Mouse (Mus musculus) hindbrain, embryonic 14.5 days (tissue): ENCODE measurements around the gene Ak2. TPM values are rescaled to one million over a fixed set of nuclear protein-coding genes. Genes with fewer than 3 reads are reported as not detected.

Source experiments
- ATAC-seq: fragments of 200-750 bp; cut with Nextera tagmentation; 2 replicates; pipeline ENCODE4 v1.8.0; 2017; ENCODE audit warnings: moderate number of reproducible peaks, mild to moderate bottlenecking, moderate TSS enrichment, moderate library complexity; ENCODE audit not compliant: low FRiP score
- DNase-seq: peaks from one replicate; pipeline ENCODE4 v3.0.0-alpha.2; 2015; ENCODE audit warnings: low spot score
- H3K27ac ChIP-seq: fragments of 300-500 bp; sonication (generic); 2 replicates; pipeline ENCODE4 v1.5.1; 2014; ENCODE audit warnings: mild to moderate bottlenecking, moderate library complexity
- H3K27me3 ChIP-seq: fragments of 300-500 bp; sonication (generic); 2 replicates; pipeline ENCODE4 v1.6.1; 2014; ENCODE audit warnings: mild to moderate bottlenecking, low read length, mixed read lengths; ENCODE audit not compliant: control insufficient read depth, insufficient read depth
- H3K36me3 ChIP-seq: fragments of 300-500 bp; sonication (generic); replicated peaks from 2 replicates; pipeline ENCODE4 v1.6.1; 2014; ENCODE audit not compliant: control insufficient read depth, insufficient read depth
- H3K4me1 ChIP-seq: fragments of 300-500 bp; sonication (generic); replicated peaks from 2 replicates; pipeline ENCODE4 v1.6.1; 2014; ENCODE audit warnings: antibody characterized with exemption, low read length, mixed read lengths; ENCODE audit not compliant: control insufficient read depth, insufficient read depth
- H3K4me2 ChIP-seq: fragments of 300-500 bp; sonication (generic); replicated peaks from 2 replicates; pipeline ENCODE4 v1.6.1; 2014; ENCODE audit warnings: mild to moderate bottlenecking, moderate library complexity
- H3K4me3 ChIP-seq: fragments of 300-500 bp; sonication (generic); replicated peaks from 2 replicates; pipeline ENCODE4 v1.5.1; 2014; ENCODE audit warnings: mild to moderate bottlenecking, low read length
- H3K9ac ChIP-seq: fragments of 300-500 bp; sonication (generic); 2 replicates; pipeline ENCODE4 v1.6.1; 2014
- H3K9me3 ChIP-seq: fragments of 300-500 bp; sonication (generic); 2 replicates; pipeline ENCODE4 v1.6.1; 2016; ENCODE audit warnings: low read length; ENCODE audit not compliant: control insufficient read depth
- WGBS: fragments of 180-500 bp; shearing (Covaris S2); extraction: QIAGEN DNeasy Blood & Tissue Kit; methylation state at CpG from one replicate; pipeline ENCODE4 v1.1.7; 2014; 5-methylcytosine and 5-hydroxymethylcytosine counted together
- polyA plus RNA-seq: library from polyadenylated mRNA; unstranded; fragments of >200 nt; fragmentation: Nextera tagmentation; extraction: Ambion mirVana; gene quantifications from 2 replicates; pipeline ENCODE4 v1.2.1, GENCODE M21; 2014

Ak2 gene
- polyA plus RNA-seq, 1 experiment from 2014 or later = 60.4 TPM

GRCm38 (mm10) chr4:128969607-128970416, 21.9 kb upstream of the Ak2 start:
- H3K36me3 ChIP-seq = no peaks in the 10 kb centered on the region
- no peak overlapping the region for H3K4me2 ChIP-seq
- 80% methylated on average over 18 of the region's 18 CpGs for WGBS
- no peak overlapping the region for H3K27ac ChIP-seq
- ATAC-seq (no peak), DNase-seq (no peak)
- no peak overlapping the region for H3K4me3 ChIP-seq
- H3K4me1 ChIP-seq = peaks cover 15% of the 10 kb centered on the region; the same call in 1 of the 2 replicates
- no peaks in the 10 kb centered on the region for H3K9me3 ChIP-seq
- no peaks in the 10 kb centered on the region for H3K27me3 ChIP-seq
- H3K9ac ChIP-seq = no peak overlapping the region

DNA sequence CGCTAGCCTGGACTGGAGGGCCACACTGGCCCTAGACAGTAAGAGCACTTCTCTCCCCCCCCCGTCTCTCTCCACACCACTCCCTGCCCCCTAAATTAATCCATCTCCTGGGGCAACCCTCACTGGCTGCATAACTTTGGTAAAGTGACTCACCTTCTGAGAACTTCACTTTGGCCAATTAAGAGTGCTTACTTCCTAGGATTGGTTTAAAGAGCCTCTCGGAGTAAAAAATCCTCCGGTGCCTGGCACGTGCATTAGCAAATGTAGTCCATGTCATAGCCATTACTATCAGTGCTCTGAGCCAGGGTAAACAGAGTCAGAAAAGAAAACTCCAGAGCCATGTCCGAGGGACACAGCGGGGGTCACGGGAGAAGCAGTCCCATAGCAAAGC, 21.3 kb upstream of the Ak2 start:
- Histone ChIP-seq H3K4me1 (peaks cover 15% of the 10 kb centered on the region; the same call in 1 of the 2 replicates), H3K27ac (no peak overlapping the region), H3K36me3 (no peaks in the 10 kb centered on the region), H3K9me3 (no peaks in the 10 kb centered on the region), H3K4me2 (no peak overlapping the region), H3K4me3 (no peak overlapping the region), H3K27me3 (no peaks in the 10 kb centered on the region), H3K9ac (no peak overlapping the region)
- 80% methylated on average over 7 of the region's 8 CpGs for WGBS
- ATAC-seq (no peak), DNase-seq (no peak)

- WGBS = 46% methylated on average over 14 of the region's 14 CpGs
- H3K9ac ChIP-seq = no peak overlapping the region
- no peaks in the 10 kb centered on the region for H3K36me3 ChIP-seq
- DNase-seq (peak; percentile 87), ATAC-seq (no peak)
- H3K4me2 ChIP-seq = no peak overlapping the region
- no peaks in the 10 kb centered on the region for H3K9me3 ChIP-seq
- H3K4me1 ChIP-seq = peaks cover 15% of the 10 kb centered on the region; the same call in 1 of the 2 replicates
- H3K4me3 ChIP-seq = no peak overlapping the region
- H3K27ac ChIP-seq = no peak overlapping the region
- H3K27me3 ChIP-seq = no peaks in the 10 kb centered on the region
These were observed 20.6 kb upstream of the Ak2 start for GRCm38 (mm10) chr4:128971065-128971694.

DNA sequence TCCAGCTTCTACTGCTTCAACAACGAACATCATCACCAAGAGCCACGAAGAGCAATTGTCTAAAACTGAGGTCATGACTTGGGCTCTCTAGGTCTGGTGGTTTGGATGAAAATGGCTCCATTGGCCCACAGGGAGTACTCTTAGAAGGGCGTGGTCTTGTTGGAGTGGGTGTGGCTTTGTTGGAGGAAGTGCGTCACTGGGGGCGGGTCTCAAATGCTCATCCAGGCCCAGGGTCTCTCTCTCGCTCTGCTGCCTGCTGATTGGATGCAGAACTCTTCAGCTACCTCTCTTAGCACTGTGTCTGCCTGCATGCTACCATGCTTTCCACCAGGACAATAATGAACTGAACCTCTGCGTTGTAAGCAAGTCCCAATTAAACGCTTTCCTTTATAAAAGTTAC, 17.1 kb upstream of the Ak2 start:
- Histone ChIP-seq H3K9ac (no peak overlapping the region), H3K36me3 (no peaks in the 10 kb centered on the region), H3K4me2 (no peak overlapping the region), H3K27ac (no peak overlapping the region), H3K4me3 (no peak overlapping the region), H3K4me1 (no peaks in the 10 kb centered on the region), H3K27me3 (no peaks in the 10 kb centered on the region), H3K9me3 (no peaks in the 10 kb centered on the region)
- DNase-seq = no peak
- ATAC-seq = no peak
- 91% methylated on average over 8 of the region's 8 CpGs for WGBS

DNA sequence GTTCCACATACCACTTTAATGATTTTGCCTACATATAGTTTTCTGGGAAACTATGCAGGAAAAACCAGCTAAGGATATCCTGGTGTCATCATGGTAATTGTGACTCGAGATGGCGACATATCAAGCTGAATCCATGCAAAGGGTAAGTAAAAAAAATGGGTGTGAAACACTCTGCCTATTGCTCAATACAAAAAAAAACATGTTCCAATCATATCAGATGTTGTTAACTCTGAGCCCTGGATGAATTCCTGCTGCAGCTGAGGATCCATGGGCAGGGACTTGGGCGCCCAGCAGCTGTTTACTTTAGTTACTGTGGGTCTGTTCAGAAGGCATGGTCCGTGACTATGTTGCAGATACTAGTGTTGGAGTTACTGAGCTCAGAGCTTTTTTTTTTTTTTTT, 15.2 kb upstream of the Ak2 start:
- H3K27me3 ChIP-seq = no peaks in the 10 kb centered on the region
- H3K9ac ChIP-seq = no peak overlapping the region
- no peak overlapping the region for H3K4me2 ChIP-seq
- H3K4me1 ChIP-seq = no peaks in the 10 kb centered on the region
- 88% methylated on average over 4 of the region's 4 CpGs for WGBS
- H3K9me3 ChIP-seq = no peaks in the 10 kb centered on the region
- no peaks in the 10 kb centered on the region for H3K36me3 ChIP-seq
- ATAC-seq (no peak), DNase-seq (no peak)
- no peak overlapping the region for H3K27ac ChIP-seq
- H3K4me3 ChIP-seq = no peak overlapping the region

DNA sequence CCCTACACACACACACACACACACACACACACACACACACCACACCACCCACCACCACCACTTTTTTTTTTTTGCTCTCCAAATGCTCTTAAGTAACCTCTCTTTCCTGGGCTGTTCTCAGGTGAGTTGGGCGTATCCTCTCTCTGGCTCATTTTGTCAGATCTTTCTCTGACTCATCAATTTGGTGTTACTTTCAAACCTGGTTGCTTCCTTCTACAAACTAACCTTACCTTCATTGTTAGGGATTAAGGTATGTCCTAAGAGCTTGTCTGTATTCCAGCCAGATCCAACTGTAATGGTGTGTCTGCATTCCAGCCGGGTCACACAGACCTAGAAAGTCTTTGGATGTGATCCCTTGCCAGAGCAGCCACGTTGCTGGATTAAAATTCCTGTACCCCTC, 14.5 kb upstream of the Ak2 start:
- Histone ChIP-seq H3K36me3 (no peaks in the 10 kb centered on the region), H3K4me1 (no peaks in the 10 kb centered on the region), H3K4me2 (no peak overlapping the region), H3K4me3 (no peak overlapping the region), H3K9ac (no peak overlapping the region), H3K9me3 (no peaks in the 10 kb centered on the region), H3K27ac (no peak overlapping the region), H3K27me3 (no peaks in the 10 kb centered on the region)
- WGBS = 80% methylated on average over 3 of the region's 3 CpGs
- ATAC-seq (no peak), DNase-seq (no peak)

DNA sequence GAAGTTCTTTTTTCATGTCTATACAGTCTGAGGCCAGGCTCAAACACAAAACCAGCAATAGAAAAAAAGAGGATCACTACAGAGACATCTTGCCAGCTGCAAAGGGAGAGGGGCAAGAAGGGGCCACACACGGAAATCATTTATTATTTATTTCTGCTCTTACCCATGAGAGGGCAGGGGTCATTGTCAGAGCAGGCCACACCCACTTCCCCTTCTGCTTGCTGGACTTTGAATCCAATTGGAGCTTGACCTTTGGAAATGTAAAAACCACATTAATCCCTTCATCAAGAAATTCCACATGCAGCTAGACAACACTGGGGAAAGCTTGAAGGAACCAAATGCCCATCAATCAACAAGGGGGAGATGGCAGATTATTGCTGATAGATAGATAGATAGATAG, 13.1 kb upstream of the Ak2 start:
- H3K9ac ChIP-seq = no peak overlapping the region
- no peak for ATAC-seq
- WGBS = 32% methylated on average over 1 of the region's 1 CpGs

GRCm38 (mm10) chr4:128980890-128981832, 10.6 kb upstream of the Ak2 start:
- Histone ChIP-seq H3K9ac (no peak overlapping the region), H3K9me3 (no peaks in the 10 kb centered on the region), H3K4me2 (no peak overlapping the region), H3K27ac (no peak overlapping the region), H3K4me1 (no peaks in the 10 kb centered on the region), H3K4me3 (no peak overlapping the region), H3K36me3 (no peaks in the 10 kb centered on the region), H3K27me3 (no peaks in the 10 kb centered on the region)
- no peak for ATAC-seq
- WGBS = 89% methylated on average over 12 of the region's 12 CpGs
- no peak for DNase-seq

More for the DNA sequence above, 13.1 kb upstream of the Ak2 start:
- H3K27me3 ChIP-seq = no peaks in the 10 kb centered on the region
- no peak overlapping the region for H3K27ac ChIP-seq
- no peaks in the 10 kb centered on the region for H3K4me1 ChIP-seq
- no peak overlapping the region for H3K4me3 ChIP-seq
- DNase-seq = no peak
- no peak overlapping the region for H3K4me2 ChIP-seq
- no peaks in the 10 kb centered on the region for H3K36me3 ChIP-seq
- H3K9me3 ChIP-seq = no peaks in the 10 kb centered on the region

DNA sequence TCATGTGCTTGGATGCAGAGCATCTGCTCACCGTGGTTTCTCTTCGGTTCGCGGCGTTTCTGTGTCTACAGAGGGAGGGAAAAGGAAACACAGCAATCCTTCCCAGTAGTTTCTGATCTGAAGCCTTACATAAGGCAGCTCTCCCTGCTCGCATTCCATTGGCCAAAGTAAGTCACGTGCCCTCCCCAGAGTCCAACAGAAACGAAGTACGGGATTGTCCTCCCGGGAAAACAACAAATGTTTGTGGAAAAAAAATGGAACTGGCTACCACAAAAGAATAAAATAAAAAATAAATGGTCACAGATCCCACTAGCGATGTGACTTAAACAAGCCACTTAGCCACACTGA, 10.0 kb upstream of the Ak2 start:
- Histone ChIP-seq H3K9me3 (no peaks in the 10 kb centered on the region), H3K4me3 (no peak overlapping the region), H3K4me2 (no peak overlapping the region), H3K4me1 (no peaks in the 10 kb centered on the region), H3K36me3 (no peaks in the 10 kb centered on the region), H3K27ac (no peak overlapping the region), H3K27me3 (no peaks in the 10 kb centered on the region), H3K9ac (no peak overlapping the region)
- ATAC-seq (no peak), DNase-seq (no peak)
- 80% methylated on average over 11 of the region's 11 CpGs for WGBS
